Mouse (Mus musculus) bone marrow macrophage, adult 2 months (primary cell): ENCODE measurements at regions not wholly inside any gene's neighbourhood (a gene's known extent, or its start where the extent isn't known, plus 50 kb on each side); places are given as distances from the start of the nearest gene placed in this dataset.

Experiments
- CTCF ChIP-seq: IDR thresholded peaks from 2 replicates; pipeline ENCODE4 v1.5.1; 2012; ENCODE audit warnings: low read depth, mild to moderate bottlenecking, low read length, moderate library complexity
- POLR2A ChIP-seq: IDR thresholded peaks from 2 replicates; pipeline ENCODE4 v1.6.1; 2012; ENCODE audit warnings: mild to moderate bottlenecking, low read depth, low read length, borderline replicate concordance

GRCm38 (mm10) chr17:79481936-79482335 lies 127.0 kb upstream of the Cdc42ep3 start:
- TF ChIP-seq POLR2A = no peak
- TF ChIP-seq CTCF = no peak
